Mouse (Mus musculus) neural tube, embryonic 12.5 days (tissue): ENCODE results near the gene Tspan9. TPM values are rescaled to one million over a fixed set of nuclear protein-coding genes. Genes with fewer than 3 reads are reported as not detected.

Source experiments
- ATAC-seq: fragments of 200-750 bp; cut with Nextera tagmentation; 2 replicates; pipeline ENCODE4 v1.8.0; 2017; ENCODE audit warnings: low read depth, mild to moderate bottlenecking, moderate TSS enrichment, moderate library complexity; ENCODE audit not compliant: low FRiP score
- H3K27ac ChIP-seq: fragments of 300-500 bp; sonication (generic); 2 replicates; pipeline ENCODE4 v1.5.1; 2016
- H3K27me3 ChIP-seq: fragments of 300-500 bp; sonication (generic); replicated peaks from 2 replicates; pipeline ENCODE4 v1.6.1; 2016; ENCODE audit warnings: mild to moderate bottlenecking
- H3K36me3 ChIP-seq: fragments of 300-500 bp; sonication (generic); 2 replicates; pipeline ENCODE4 v1.6.1; 2016; ENCODE audit warnings: mild to moderate bottlenecking
- H3K4me1 ChIP-seq: fragments of 300-500 bp; sonication (generic); 2 replicates; pipeline ENCODE4 v1.6.1; 2016
- H3K4me2 ChIP-seq: fragments of 300-500 bp; sonication (generic); replicated peaks from 2 replicates; pipeline ENCODE4 v1.6.1; 2016; ENCODE audit warnings: mild to moderate bottlenecking
- H3K4me3 ChIP-seq: fragments of 300-500 bp; sonication (generic); 2 replicates; pipeline ENCODE4 v1.5.1; 2016
- H3K9ac ChIP-seq: fragments of 300-500 bp; sonication (generic); 2 replicates; pipeline ENCODE4 v1.6.1; 2016; ENCODE audit warnings: mild to moderate bottlenecking
- H3K9me3 ChIP-seq: fragments of 300-500 bp; sonication (generic); 2 replicates; pipeline ENCODE4 v1.6.1; 2016; ENCODE audit warnings: mild to moderate bottlenecking
- WGBS: fragments of 180-500 bp; shearing (Covaris S2); methylation state at CpG from one replicate; pipeline ENCODE4 v1.1.7; 2016; 5-methylcytosine and 5-hydroxymethylcytosine counted together
- polyA plus RNA-seq: library from polyadenylated mRNA; unstranded; fragments of >200 nt; fragmentation: Nextera tagmentation; extraction: Ambion mirVana; gene quantifications from 2 replicates; pipeline ENCODE4 v1.2.1, GENCODE M21; 2016

Gene Tspan9
- polyA plus RNA-seq, 1 experiment from 2014 or later = 58.4 TPM

GRCm38 (mm10) chr6:128115121-128115520, 28.3 kb downstream of the Tspan9 start:
- H3K4me1 ChIP-seq = peaks cover 43% of the 10 kb centered on the region
- H3K36me3 ChIP-seq = no peaks in the 10 kb centered on the region
- H3K9me3 ChIP-seq = no peaks in the 10 kb centered on the region
- H3K27ac ChIP-seq = no peak overlapping the region
- no peak overlapping the region for H3K4me2 ChIP-seq
- 0 out of 2 replicates have a peak, but pooled peaks have one; percentile 19 for ATAC-seq
- H3K9ac ChIP-seq = no peak overlapping the region
- no peak overlapping the region for H3K4me3 ChIP-seq
- no peaks in the 10 kb centered on the region for H3K27me3 ChIP-seq
- WGBS = 78% methylated on average over 6 of the region's 6 CpGs

- H3K36me3 ChIP-seq = no peaks in the 10 kb centered on the region
- H3K4me3 ChIP-seq = no peak overlapping the region
- no peaks in the 10 kb centered on the region for H3K27me3 ChIP-seq
- no peak overlapping the region for H3K4me2 ChIP-seq
- no peaks in the 10 kb centered on the region for H3K9me3 ChIP-seq
- peaks cover 42% of the 10 kb centered on the region for H3K4me1 ChIP-seq
- no peak overlapping the region for H3K9ac ChIP-seq
- WGBS = 35% methylated on average over 3 of the region's 3 CpGs
- no peak overlapping the region for H3K27ac ChIP-seq
- ATAC-seq = no peak
Measured at GRCm38 (mm10) chr6:128112605-128113004, 30.8 kb downstream of the Tspan9 start.

DNA sequence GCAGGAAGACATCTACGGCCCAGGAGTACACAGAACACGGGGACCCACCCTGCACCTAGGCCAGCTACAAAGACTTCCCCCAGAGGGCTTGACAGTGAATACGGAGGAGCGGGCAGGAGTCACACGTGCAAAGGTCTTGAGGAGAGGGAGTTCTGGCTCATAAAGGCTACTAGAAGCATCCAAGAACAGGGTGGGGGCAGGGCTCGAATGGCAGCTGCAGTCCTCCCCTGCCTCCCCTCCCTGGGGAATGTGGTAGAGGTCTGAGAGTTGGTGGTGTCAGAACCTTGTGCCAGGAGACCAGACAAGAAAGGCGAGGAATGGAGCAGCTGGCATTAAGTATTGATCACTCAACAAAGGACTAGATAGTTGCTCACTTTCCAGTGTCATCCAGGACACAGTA, 31.6 kb downstream of the Tspan9 start:
- no peaks in the 10 kb centered on the region for H3K9me3 ChIP-seq
- no peak overlapping the region for H3K27ac ChIP-seq
- no peaks in the 10 kb centered on the region for H3K27me3 ChIP-seq
- WGBS = 59% methylated on average over 7 of the region's 7 CpGs
- H3K4me3 ChIP-seq = no peak overlapping the region
- no peak for ATAC-seq
- no peak overlapping the region for H3K4me2 ChIP-seq
- H3K4me1 ChIP-seq = peaks cover 39% of the 10 kb centered on the region
- no peak overlapping the region for H3K9ac ChIP-seq
- H3K36me3 ChIP-seq = no peaks in the 10 kb centered on the region

DNA sequence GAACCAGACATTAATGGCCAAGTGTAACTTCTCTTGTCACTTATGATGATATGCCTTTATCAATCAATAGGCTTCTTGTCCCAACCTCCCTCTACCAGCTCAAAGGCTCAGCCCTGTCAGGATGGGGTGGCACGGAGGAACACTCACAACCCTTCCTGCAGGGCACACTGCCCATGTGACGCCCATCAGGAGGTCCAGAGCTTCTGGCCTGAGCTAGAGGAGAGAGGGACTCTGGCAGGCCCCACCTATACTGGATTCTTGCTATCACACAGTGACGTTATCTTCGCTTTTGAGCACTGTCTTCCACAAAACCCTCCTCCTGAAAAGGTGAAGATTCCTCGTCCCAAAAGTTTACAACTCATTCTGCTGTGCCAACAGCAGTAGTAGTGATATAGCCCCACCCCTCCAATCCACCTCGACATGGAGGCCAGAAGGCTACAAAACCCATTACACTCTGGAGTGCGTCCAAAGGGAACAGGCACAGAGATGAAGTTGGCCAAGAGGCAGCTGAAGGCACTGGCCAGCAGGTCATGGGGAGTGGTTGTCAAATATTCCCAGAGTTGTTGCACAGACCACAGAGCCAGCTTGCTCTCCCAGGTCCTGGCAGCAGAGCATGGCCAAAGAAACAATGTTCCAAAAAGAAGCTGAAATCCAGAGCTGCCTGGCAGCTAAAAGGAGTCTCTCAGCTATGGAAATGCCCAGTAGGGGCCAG, 34.9 kb downstream of the Tspan9 start:
- Histone ChIP-seq H3K4me3 (no peak overlapping the region), H3K4me1 (peaks cover 35% of the 10 kb centered on the region), H3K27me3 (no peaks in the 10 kb centered on the region)

DNA sequence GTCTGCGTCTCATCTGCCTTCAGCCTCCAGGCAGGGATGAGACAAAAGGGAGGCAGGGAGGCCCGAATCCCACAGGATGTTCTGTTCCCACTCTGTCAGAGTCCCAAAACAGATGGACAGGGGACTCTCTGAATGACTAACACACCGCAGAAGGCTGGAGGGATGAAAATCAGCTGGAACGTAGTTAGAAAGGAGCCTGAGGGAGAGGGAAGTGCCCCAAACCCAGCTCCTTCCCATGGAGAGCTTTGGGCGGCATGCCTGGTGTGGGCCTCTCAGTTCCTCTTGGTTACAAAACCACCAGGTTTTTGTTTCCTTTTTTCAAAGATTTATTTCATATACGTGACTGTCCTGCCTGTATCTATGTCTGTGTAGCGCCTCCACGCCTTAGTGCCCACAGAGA, 35.7 kb downstream of the Tspan9 start:
- H3K27ac ChIP-seq = no peak overlapping the region
- WGBS = 65% methylated on average over 8 of the region's 8 CpGs
- no peak overlapping the region for H3K4me3 ChIP-seq
- no peak overlapping the region for H3K9ac ChIP-seq
- no peaks in the 10 kb centered on the region for H3K9me3 ChIP-seq
- H3K36me3 ChIP-seq = no peaks in the 10 kb centered on the region
- no peak for ATAC-seq
- H3K4me1 ChIP-seq = peaks cover 27% of the 10 kb centered on the region
- no peak overlapping the region for H3K4me2 ChIP-seq
- H3K27me3 ChIP-seq = no peaks in the 10 kb centered on the region

More for the DNA sequence above, 34.9 kb downstream of the Tspan9 start:
- Histone ChIP-seq H3K4me2 (no peak overlapping the region), H3K9me3 (no peaks in the 10 kb centered on the region), H3K36me3 (no peaks in the 10 kb centered on the region), H3K9ac (no peak overlapping the region), H3K27ac (no peak overlapping the region)
- ATAC-seq = no peak
- 82% methylated on average over 7 of the region's 7 CpGs for WGBS

DNA sequence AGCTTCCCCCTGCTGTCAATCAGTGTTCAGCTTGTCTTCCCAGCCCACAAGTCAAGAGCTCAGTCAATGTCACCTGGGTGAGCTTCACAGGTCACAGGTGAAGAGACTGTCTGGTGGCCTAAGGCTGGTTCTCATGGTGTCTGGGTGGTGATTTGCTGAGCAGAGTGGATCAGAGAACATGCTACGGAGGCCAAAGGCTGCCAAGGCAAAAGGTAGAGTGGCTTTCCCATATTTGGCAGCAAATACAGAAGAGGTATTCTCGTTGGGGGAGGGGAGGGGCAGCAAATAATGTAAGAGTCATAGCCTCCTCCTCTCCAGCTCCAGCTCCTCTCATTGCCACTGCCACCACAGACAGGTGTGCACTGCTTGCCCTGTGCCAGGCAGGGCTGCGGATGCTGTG, 37.2 kb downstream of the Tspan9 start:
- no peaks in the 10 kb centered on the region for H3K9me3 ChIP-seq
- 80% methylated on average over 3 of the region's 3 CpGs for WGBS
- no peak for ATAC-seq
- H3K9ac ChIP-seq = no peak overlapping the region
- peaks cover 14% of the 10 kb centered on the region for H3K4me1 ChIP-seq
- no peak overlapping the region for H3K4me2 ChIP-seq
- no peak overlapping the region for H3K4me3 ChIP-seq
- H3K27ac ChIP-seq = no peak overlapping the region
- no peaks in the 10 kb centered on the region for H3K36me3 ChIP-seq
- H3K27me3 ChIP-seq = no peaks in the 10 kb centered on the region

DNA sequence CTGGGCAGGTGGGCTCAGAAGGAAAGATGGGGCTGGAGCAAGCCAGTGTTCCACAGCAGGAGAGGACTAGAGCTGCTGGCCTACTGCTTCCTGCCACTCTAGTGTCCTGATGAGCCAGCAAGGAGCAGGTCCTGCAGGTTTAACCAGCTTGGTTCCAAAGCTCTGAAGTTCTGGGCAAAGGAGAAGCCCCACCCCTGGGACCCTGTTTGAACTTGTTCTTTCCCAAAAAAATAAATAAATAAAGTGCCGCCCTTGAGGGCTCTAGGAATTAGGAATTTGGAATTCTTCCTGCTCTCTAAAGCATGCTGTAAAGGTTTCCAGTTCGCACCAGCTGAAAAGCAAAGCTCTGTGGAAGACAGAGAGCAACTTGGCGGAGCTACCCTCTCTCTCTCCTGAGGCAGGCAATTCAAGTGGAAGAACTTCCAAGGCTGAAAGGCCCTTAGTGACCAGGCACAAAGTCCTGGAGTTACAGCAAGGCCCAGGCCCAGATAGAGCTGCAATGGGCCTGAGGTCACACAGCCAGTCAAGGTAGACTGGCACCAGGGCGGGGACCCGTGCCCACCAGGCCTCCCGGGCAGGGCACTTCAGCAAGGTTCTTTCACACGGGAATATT, 38.6 kb downstream of the Tspan9 start:
- H3K27me3 ChIP-seq = no peaks in the 10 kb centered on the region
- 76% methylated on average over 7 of the region's 7 CpGs for WGBS
- H3K9ac ChIP-seq = no peak overlapping the region
- H3K4me2 ChIP-seq = no peak overlapping the region
- H3K4me3 ChIP-seq = no peak overlapping the region
- H3K9me3 ChIP-seq = no peaks in the 10 kb centered on the region
- H3K27ac ChIP-seq = no peak overlapping the region
- no peak for ATAC-seq
- H3K36me3 ChIP-seq = no peaks in the 10 kb centered on the region
- peaks cover 14% of the 10 kb centered on the region for H3K4me1 ChIP-seq

DNA sequence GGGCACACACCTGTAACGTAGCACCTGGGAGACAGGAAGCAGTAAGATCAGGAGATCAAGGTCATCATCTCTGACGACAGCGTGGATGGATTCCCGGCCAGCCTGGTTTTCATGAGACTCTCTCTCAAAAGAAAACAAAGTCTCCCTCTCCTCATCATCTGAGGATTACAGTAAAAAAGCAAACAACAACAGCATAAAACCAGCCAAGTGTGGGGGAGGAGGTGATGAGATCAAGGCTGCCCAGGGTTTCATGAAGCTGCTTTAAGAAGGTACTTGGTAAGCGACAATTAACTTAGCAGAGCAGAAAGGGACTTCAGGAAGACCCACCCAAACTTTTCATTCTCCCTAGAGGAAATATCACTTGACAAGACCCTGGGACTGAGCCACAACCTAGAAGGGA, 39.5 kb downstream of the Tspan9 start:
- peaks cover 14% of the 10 kb centered on the region for H3K4me1 ChIP-seq
- H3K36me3 ChIP-seq = no peaks in the 10 kb centered on the region
- no peak for ATAC-seq
- no peak overlapping the region for H3K4me2 ChIP-seq
- H3K27me3 ChIP-seq = no peaks in the 10 kb centered on the region
- H3K4me3 ChIP-seq = no peak overlapping the region
- H3K27ac ChIP-seq = no peak overlapping the region
- H3K9me3 ChIP-seq = no peaks in the 10 kb centered on the region
- H3K9ac ChIP-seq = no peak overlapping the region
- 91% methylated on average over 5 of the region's 5 CpGs for WGBS

GRCm38 (mm10) chr6:128102296-128102999, 40.9 kb downstream of the Tspan9 start:
- Histone ChIP-seq H3K27me3 (no peaks in the 10 kb centered on the region), H3K9ac (no peak overlapping the region), H3K9me3 (no peaks in the 10 kb centered on the region), H3K4me1 (peaks cover 13% of the 10 kb centered on the region), H3K4me3 (no peak overlapping the region), H3K27ac (no peak overlapping the region), H3K36me3 (no peaks in the 10 kb centered on the region), H3K4me2 (no peak overlapping the region)
- no peak for ATAC-seq
- WGBS = 55% methylated on average over 6 of the region's 6 CpGs

GRCm38 (mm10) chr6:128099871-128100270, 43.5 kb downstream of the Tspan9 start:
- no peak overlapping the region for H3K4me3 ChIP-seq
- no peaks in the 10 kb centered on the region for H3K9me3 ChIP-seq
- WGBS = 85% methylated on average over 5 of the region's 5 CpGs
- H3K4me2 ChIP-seq = no peak overlapping the region
- ATAC-seq = no peak
- H3K36me3 ChIP-seq = no peaks in the 10 kb centered on the region
- H3K9ac ChIP-seq = no peak overlapping the region
- H3K27ac ChIP-seq = no peak overlapping the region
- no peaks in the 10 kb centered on the region for H3K27me3 ChIP-seq
- no peaks in the 10 kb centered on the region; the same call in 1 of the 2 replicates for H3K4me1 ChIP-seq

DNA sequence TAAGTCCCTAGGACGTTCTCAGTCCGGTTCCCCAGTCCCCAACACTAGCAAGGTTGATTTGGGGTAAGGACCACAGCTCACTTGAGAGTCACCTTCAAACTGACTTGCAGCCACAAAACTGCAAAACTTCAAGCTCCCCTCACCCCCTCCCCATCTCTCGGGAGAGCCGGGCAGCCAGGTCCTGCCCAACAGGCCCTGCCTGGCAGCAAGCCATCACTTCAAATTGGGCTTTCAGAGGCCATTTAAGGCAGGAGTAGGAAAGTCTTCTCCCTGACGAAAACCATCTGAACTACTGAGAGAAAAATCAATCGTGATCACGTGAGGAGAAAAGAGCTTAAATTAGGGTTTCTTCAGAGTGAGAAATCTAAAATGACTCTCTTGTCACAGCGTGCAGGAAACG, 44.2 kb downstream of the Tspan9 start:
- ATAC-seq = no peak
- no peaks in the 10 kb centered on the region; the same call in 1 of the 2 replicates for H3K4me1 ChIP-seq
- no peak overlapping the region for H3K27ac ChIP-seq
- H3K36me3 ChIP-seq = no peaks in the 10 kb centered on the region
- H3K9me3 ChIP-seq = no peaks in the 10 kb centered on the region
- 75% methylated on average over 9 of the region's 9 CpGs for WGBS
- no peaks in the 10 kb centered on the region for H3K27me3 ChIP-seq
- no peak overlapping the region for H3K4me3 ChIP-seq
- H3K4me2 ChIP-seq = no peak overlapping the region
- H3K9ac ChIP-seq = no peak overlapping the region

- Histone ChIP-seq H3K4me3 (no peak overlapping the region), H3K36me3 (no peaks in the 10 kb centered on the region), H3K4me1 (peaks cover under 1% of the 10 kb centered on the region; the same call in 1 of the 2 replicates), H3K4me2 (no peak overlapping the region), H3K9me3 (no peaks in the 10 kb centered on the region), H3K27ac (no peak overlapping the region), H3K27me3 (no peaks in the 10 kb centered on the region), H3K9ac (no peak overlapping the region)
- 96% methylated on average over 7 of the region's 7 CpGs for WGBS
- ATAC-seq = no peak
Measured at GRCm38 (mm10) chr6:128096521-128096920, 46.9 kb downstream of the Tspan9 start.
